8 mouse cellular contexts compared by ENCODE assay signal in the genomic region with DNA sequence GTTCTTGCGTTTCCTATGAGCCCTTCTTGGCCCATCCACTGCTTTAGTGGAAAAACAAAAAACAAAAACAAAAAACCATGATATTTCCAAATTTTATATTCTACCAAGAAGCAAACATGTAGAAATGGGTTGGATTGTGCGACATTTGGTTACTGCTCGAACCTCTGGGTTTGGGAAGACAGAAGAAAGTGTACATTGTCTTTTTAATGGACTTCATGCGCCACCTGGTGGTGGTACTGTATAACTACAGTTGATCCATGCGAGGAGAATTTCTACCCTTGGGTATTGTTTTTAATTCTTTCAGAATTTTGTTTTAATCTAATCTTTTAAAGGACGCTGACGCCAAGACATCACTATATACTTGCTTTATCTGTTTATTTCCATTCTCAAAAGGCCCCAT.
DNase-seq lines count a peak whose midpoint lies in the region; ATAC-seq and TF ChIP-seq lines count a peak whose summit lies in the region.

No protein-coding gene starts in this region.

- H3K27ac ChIP-seq in midbrain, embryonic 11.5 days (ENCODE audit: low read depth, low read length) = no peak overlapping the region
- H3K27ac ChIP-seq in midbrain, embryonic 13.5 days = no peak overlapping the region
- no peak overlapping the region for H3K27ac ChIP-seq in forebrain, postnatal 0 days (ENCODE audit: low read depth, low read length)
- no peak overlapping the region for H3K27ac ChIP-seq in liver, embryonic 14.5 days

- no peaks in the 10 kb centered on the region for H3K36me3 ChIP-seq in midbrain, embryonic 11.5 days (ENCODE audit: control insufficient read depth, insufficient read depth, low read length)
- H3K36me3 ChIP-seq in midbrain, embryonic 13.5 days = no peaks in the 10 kb centered on the region
- no peaks in the 10 kb centered on the region for H3K36me3 ChIP-seq in forebrain, postnatal 0 days (ENCODE audit: insufficient read depth)
- H3K36me3 ChIP-seq in liver, embryonic 14.5 days (replicated peaks; ENCODE audit: control insufficient read depth, insufficient read depth, low read depth) = no peaks in the 10 kb centered on the region

- no peak overlapping the region for H3K4me2 ChIP-seq in midbrain, embryonic 11.5 days
- H3K4me2 ChIP-seq in midbrain, embryonic 13.5 days (replicated peaks) = no peak overlapping the region
- H3K4me2 ChIP-seq in forebrain, postnatal 0 days (ENCODE audit: low read depth) = no peak overlapping the region
- no peak overlapping the region for H3K4me2 ChIP-seq in liver, embryonic 14.5 days (ENCODE audit: low read depth)

- H3K9me3 ChIP-seq in midbrain, embryonic 11.5 days (ENCODE audit: control insufficient read depth, low read length) = no peaks in the 10 kb centered on the region
- no peaks in the 10 kb centered on the region for H3K9me3 ChIP-seq in midbrain, embryonic 13.5 days
- no peaks in the 10 kb centered on the region for H3K9me3 ChIP-seq in forebrain, postnatal 0 days (ENCODE audit: low read length)
- no peaks in the 10 kb centered on the region for H3K9me3 ChIP-seq in liver, embryonic 14.5 days (ENCODE audit: control insufficient read depth, low read length)

- WGBS in midbrain, embryonic 11.5 days = 22% methylated on average over 7 of the region's 7 CpGs
- WGBS in midbrain, embryonic 13.5 days = 21% methylated on average over 7 of the region's 7 CpGs
- 15% methylated on average over 7 of the region's 7 CpGs for WGBS in forebrain, postnatal 0 days
- 17% methylated on average over 7 of the region's 7 CpGs for WGBS in liver, embryonic 14.5 days (ENCODE audit: insufficient replicate concordance)

- no peaks in the 10 kb centered on the region for H3K27me3 ChIP-seq in midbrain, embryonic 11.5 days (ENCODE audit: control insufficient read depth, insufficient read depth, low read length)
- no peaks in the 10 kb centered on the region for H3K27me3 ChIP-seq in midbrain, embryonic 13.5 days
- H3K27me3 ChIP-seq in forebrain, postnatal 0 days (ENCODE audit: insufficient read depth, low read length) = no peaks in the 10 kb centered on the region
- no peaks in the 10 kb centered on the region for H3K27me3 ChIP-seq in liver, embryonic 14.5 days (ENCODE audit: control insufficient read depth, insufficient read depth, low read length)

- peak; percentile 45 to 80 for DNase-seq in adrenal gland, adult (ENCODE audit: inconsistent age in 2 of 2, low spot score in 1 of 2)
- no peak for DNase-seq in adrenal gland, adult 8-10 months
- peak; percentile 96 for DNase-seq in midbrain, embryonic 11.5 days (ENCODE audit: low spot score, missing footprints)
- peak; percentile 24 for DNase-seq in cerebellum, adult 11 months
- DNase-seq in forebrain, postnatal 0 days = peak; percentile 88
- peak in 1 of 3 experiments; percentile 9 for DNase-seq in liver, embryonic 14.5 days (ENCODE audit: low read depth in 3 of 3, low spot score in 3 of 3)
- DNase-seq in right cerebral cortex, adult 2 months (ENCODE audit: low spot score in 2 of 2) = peak; percentile 41 to 79

- no peak overlapping the region for H3K9ac ChIP-seq in midbrain, embryonic 11.5 days (ENCODE audit: low read length)
- H3K9ac ChIP-seq in midbrain, embryonic 13.5 days (replicated peaks) = no peak overlapping the region
- H3K9ac ChIP-seq in forebrain, postnatal 0 days = no peak overlapping the region
- H3K9ac ChIP-seq in liver, embryonic 14.5 days (replicated peaks) = no peak overlapping the region

- no peak overlapping the region for H3K4me3 ChIP-seq in midbrain, embryonic 11.5 days (ENCODE audit: low read depth, low read length)
- H3K4me3 ChIP-seq in midbrain, embryonic 13.5 days (replicated peaks) = no peak overlapping the region
- H3K4me3 ChIP-seq in forebrain, postnatal 0 days (ENCODE audit: low read depth, low read length) = no peak overlapping the region
- H3K4me3 ChIP-seq in liver, embryonic 14.5 days (ENCODE audit: insufficient read depth in 1 of 2, low read depth in 2 of 2, low read length in 2 of 2) = no peak overlapping the region

- H3K4me1 ChIP-seq in midbrain, embryonic 11.5 days (ENCODE audit: control insufficient read depth, insufficient read depth, low read length) = no peaks in the 10 kb centered on the region; the same call in 1 of the 2 replicates
- peaks cover 12% of the 10 kb centered on the region for H3K4me1 ChIP-seq in midbrain, embryonic 13.5 days (replicated peaks)
- H3K4me1 ChIP-seq in forebrain, postnatal 0 days (ENCODE audit: insufficient read depth) = no peaks in the 10 kb centered on the region
- peaks cover 0 to 5% of the 10 kb centered on the region in 2 experiments; a peak in 2 of 4 replicates for H3K4me1 ChIP-seq in liver, embryonic 14.5 days (replicated peaks; ENCODE audit: control insufficient read depth in 2 of 2, insufficient read depth in 2 of 2, low read length in 1 of 2)

- TF ChIP-seq CTCF in forebrain, postnatal 0 days (IDR thresholded peaks at IDR 0.05; ENCODE audit: low read depth) = peak; percentile 82
- TF ChIP-seq CTCF in liver, embryonic 14.5 days (IDR thresholded peaks at IDR 0.05; ENCODE audit: low read depth) = peak; percentile 73

- ATAC-seq in midbrain, embryonic 11.5 days (ENCODE audit: low FRiP score) = no peak
- no peak for ATAC-seq in midbrain, embryonic 13.5 days
- peak; percentile 66; the same call in 1 of the 2 replicates for ATAC-seq in forebrain, postnatal 0 days
- no peak for ATAC-seq in liver, embryonic 14.5 days (ENCODE audit: insufficient read depth)

- no peak for TF ChIP-seq EP300 in liver, embryonic 14.5 days (IDR thresholded peaks at IDR 0.05; ENCODE audit: low read depth)
